Mouse (Mus musculus): ENCODE results near the gene Lonrf2.

DNA sequence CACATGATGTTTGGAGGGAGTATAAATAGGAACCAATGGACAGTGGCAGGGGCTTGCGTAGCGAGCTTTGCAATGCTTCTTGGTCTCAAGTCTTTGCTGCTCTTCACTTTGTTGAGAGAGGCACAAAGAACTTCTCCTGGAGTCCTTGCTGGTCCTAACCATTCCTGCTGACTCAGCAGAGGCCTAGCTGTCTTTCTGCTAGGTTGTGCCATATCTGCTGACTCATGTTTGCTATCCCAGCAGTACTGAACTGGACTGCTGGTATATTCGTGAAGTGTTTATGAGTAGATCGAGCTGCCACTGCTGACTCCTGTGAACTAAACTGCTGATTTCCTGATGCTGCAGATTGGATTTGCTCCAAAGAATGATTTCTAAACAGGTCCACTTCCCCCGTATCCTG, 23.7 kb upstream of the Lonrf2 start:
- TF ChIP-seq CTCF (IDR thresholded peaks at IDR 0.05; ENCODE audit: low read depth, low read length) (no peak), TAL1 (conservative IDR thresholded peaks at IDR 0.05; ENCODE audit: low read depth, low read length) (no peak), GATA1 (IDR thresholded peaks at IDR 0.05; ENCODE audit: borderline replicate concordance, low read length) (no peak), POLR2AphosphoS5 (IDR thresholded peaks at IDR 0.05; ENCODE audit: insufficient replicate concordance, low read depth, low read length) (no peak), GATA2 (IDR thresholded peaks at IDR 0.05; ENCODE audit: borderline replicate concordance, low read depth, low read length) (no peak)

Data from G1E (cell line).